Mouse (Mus musculus) embryo, embryonic 10 days (tissue): ENCODE data around the gene Gsk3b.
"Not testable (repeated sequence)": the region's sequence is repeated elsewhere in the genome, so short reads cannot be mapped to it uniquely, and the experiment has no call there.

Experiments
- DNase-seq: peaks from one replicate; pipeline ENCODE4 v3.0.0-alpha.2; 2015; ENCODE audit warnings: low spot score

Gsk3b gene

GRCm38 (mm10) chr16:38100569-38100968 is 11.8 kb downstream of the Gsk3b start:
- no peak for DNase-seq

GRCm38 (mm10) chr16:38105453-38105852 is 16.7 kb downstream of the Gsk3b start:
- no peak for DNase-seq

GRCm38 (mm10) chr16:38106542-38106941 is 17.7 kb downstream of the Gsk3b start:
- no peak for DNase-seq

DNA sequence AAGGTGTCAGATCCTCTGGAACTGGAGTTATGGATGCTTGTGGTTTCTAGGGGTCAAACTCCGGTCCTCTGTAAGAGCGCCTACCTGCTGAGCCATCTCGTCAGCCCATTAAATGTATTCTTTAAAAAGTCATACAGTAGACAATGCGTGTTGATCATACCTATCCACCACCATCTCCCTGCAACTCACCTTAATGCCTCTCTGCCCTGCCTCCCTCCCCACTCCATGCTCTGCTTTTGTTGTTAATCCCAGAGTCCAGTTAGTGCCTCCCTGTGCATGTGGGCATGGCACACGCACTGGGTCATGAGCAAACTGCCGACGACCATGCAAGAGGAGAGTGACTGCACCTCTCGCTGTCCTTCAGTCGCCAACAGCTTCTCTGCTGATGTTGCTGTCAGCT is 21.2 kb downstream of the Gsk3b start:
- no peak for DNase-seq

GRCm38 (mm10) chr16:38110575-38110974 is 21.8 kb downstream of the Gsk3b start:
- DNase-seq = no peak

GRCm38 (mm10) chr16:38114074-38114473 is 25.3 kb downstream of the Gsk3b start:
- no peak for DNase-seq

DNA sequence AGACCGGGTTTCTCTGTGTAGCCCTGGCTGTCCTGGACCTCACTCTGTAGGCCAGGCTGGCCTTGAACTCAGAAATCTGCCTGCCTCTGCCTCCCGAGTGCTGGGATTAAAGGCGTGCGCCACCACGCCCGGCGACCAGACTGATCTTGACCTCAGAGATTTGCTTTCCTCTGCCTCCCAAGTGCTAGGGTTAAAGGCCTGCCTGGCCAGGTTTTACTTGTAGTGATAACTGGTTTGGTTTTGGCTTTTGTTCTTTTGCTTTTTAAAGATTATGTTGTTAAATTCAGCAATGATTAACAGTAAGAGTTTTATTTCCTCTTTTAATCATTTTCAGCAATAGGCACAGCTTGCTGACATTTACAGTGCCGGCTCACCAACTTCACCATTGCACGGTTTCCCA is 29.1 kb downstream of the Gsk3b start:
- not testable (repeated sequence) for DNase-seq

GRCm38 (mm10) chr16:38118723-38119122 is 29.9 kb downstream of the Gsk3b start:
- no peak for DNase-seq

- no peak for DNase-seq
These were observed 30.5 kb downstream of the Gsk3b start for GRCm38 (mm10) chr16:38119286-38119685.

GRCm38 (mm10) chr16:38129171-38129570 is 40.4 kb downstream of the Gsk3b start:
- no peak for DNase-seq

- DNase-seq = no peak
These were observed 42.2 kb downstream of the Gsk3b start for GRCm38 (mm10) chr16:38131041-38131440.

GRCm38 (mm10) chr16:38131756-38132155 is 43.0 kb downstream of the Gsk3b start:
- DNase-seq = peak; percentile 48

DNA sequence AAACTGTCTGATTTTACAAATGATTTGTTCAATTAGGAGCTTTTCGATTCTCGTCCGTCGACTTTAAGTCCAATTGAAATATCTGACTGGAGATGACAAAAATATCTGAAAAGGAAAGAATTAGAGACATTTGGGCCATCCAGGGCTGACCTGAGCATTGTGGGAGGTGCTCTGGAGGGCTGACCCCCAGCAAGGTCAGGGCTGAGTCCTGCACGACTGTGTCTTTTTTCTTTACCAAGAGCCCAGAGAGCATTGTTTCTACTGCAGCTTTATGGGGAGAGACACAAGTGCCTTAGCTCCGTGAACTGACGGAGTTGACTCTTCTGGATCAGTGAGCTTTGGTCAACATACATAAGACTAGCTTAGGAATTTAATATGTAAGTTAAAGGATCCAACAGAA is 43.4 kb downstream of the Gsk3b start:
- peak; percentile 9 for DNase-seq

- DNase-seq = peak; percentile 61
These were observed 48.5 kb downstream of the Gsk3b start for GRCm38 (mm10) chr16:38137296-38137695.

DNA sequence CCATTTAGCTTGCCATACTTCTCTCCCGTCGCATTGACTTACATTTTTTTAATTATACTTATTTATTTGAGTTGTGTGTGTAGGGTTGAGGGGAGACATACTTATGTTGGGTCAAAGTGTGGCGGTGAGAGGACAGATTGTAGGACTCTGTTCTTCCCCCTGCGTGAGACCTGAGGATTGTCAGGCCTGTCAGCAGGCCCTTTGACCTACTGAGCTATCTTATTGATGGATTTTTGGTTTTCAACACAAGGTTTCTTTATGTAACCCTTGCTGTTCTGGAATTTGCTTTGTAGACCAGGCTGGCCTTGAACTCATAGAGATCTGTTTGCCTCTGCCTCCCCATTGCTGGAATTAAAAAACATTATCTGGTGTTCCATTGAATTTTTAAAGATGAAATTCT is 56.1 kb downstream of the Gsk3b start:
- DNase-seq = no peak

DNA sequence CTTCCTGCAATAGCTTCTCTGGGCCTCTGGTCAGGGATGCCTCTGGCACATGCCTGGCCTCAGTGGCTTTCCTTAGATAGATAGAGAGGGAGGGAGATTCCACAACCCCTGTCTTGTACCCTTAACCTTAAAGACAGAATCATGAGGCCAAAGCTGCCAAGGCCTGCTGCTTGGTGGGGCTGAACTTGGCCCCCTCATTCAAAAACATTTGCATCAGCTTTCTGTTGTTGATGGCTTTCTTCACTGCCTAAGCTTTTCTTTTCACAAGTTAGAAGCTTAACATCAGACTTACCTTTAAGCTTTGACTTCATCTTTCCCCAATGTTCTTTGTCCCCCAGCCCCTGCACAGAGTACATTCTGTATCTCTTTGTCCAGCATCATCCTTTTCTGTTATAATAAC is 61.8 kb downstream of the Gsk3b start:
- no peak for DNase-seq

GRCm38 (mm10) chr16:38157854-38158622 is 69.2 kb downstream of the Gsk3b start:
- no peak for DNase-seq

GRCm38 (mm10) chr16:38162019-38162418 is 73.2 kb downstream of the Gsk3b start:
- DNase-seq = no peak

DNA sequence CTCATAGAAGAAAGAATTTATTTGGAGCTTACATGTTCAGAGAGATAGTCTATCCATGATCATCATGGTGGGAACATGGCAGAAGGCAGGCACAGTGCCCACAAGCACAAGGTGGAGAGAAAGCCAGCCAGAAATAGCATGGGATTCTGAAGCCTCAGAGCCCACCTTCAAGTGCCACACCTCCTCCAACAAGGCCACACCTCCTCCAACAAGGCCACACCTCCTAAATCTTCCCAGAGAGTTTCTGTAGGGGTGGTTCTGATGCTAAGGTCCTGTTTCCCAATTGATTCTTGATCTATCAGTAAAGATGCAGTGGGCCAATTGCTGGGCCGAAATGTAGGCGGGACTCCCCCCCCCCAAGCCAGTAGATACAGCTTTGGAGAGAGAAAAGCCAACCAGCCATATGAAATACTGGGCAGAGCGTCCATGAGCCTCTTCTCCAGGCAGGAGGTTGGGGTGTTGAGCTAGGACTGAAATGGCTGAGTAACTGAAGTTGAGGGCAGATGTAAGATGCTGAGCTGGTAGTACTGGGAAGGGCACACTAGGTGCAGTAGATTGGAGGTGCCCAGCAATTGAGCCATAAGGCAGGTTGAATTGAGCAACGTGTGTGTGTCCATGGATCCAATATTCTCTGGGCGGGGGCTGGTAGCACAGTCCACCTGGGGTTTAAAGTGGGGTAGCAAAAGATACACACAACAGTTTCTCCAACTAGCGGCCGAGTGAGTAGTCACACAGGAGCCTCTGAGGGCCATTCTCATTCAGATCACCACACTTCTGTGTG is 76.2 kb downstream of the Gsk3b start:
- no peak for DNase-seq

DNA sequence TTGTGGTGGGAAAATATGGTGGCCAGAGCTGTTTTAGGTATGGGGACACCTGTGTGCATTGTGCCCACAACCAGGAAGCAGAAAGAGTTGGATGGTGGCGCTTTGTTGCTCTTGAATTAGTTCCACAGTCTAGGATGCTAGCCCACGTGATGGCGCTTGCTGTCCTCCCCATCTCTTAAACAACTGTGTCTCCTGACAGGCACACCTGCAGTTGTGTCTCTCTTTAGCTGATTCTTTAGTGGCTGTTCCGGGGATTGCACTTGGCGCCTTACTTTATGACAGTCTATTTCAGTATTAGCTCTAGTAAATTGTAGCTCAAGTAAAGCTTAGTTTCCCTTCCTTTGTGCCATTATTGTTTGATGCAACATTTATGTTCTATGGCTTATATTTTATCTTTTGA is 80.2 kb downstream of the Gsk3b start:
- no peak for DNase-seq

- DNase-seq = no peak
These were observed 90.3 kb downstream of the Gsk3b start for GRCm38 (mm10) chr16:38179150-38179549.

DNA sequence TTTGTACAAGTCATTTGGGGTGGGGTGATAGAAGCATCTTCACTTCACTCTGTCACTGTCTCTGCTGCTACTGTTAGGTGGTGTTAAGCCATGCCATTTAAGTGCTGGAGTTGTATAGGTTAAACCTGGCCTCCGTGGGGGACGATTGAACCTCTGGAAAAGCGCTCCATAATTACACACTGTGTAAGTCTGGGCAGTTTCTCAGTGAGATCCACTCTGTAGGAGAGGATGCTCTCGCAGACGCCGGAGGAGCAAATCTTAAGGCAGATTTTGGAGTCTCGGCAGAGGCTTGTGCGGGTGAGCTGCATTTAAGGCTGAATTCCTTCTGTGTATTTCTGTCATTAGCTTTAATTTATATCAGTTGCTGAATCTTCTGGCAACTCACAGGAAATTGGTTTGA is 92.6 kb downstream of the Gsk3b start:
- DNase-seq = no peak

- DNase-seq = no peak
These were observed 96.0 kb downstream of the Gsk3b start for GRCm38 (mm10) chr16:38184657-38185269.
